Mouse (Mus musculus): Measurements from ENCODE around the gene Pard6a. TPM values are rescaled to one million over a fixed set of nuclear protein-coding genes. Genes with fewer than 3 reads are reported as not detected.
A peak's percentile ranks its signal among the peaks of the same experiment; 100 is the strongest.

Gene Pard6a
- total and polyA plus RNA-seq, 2 experiments from 2014 or later: 14.0 to 16.7 TPM

DNA sequence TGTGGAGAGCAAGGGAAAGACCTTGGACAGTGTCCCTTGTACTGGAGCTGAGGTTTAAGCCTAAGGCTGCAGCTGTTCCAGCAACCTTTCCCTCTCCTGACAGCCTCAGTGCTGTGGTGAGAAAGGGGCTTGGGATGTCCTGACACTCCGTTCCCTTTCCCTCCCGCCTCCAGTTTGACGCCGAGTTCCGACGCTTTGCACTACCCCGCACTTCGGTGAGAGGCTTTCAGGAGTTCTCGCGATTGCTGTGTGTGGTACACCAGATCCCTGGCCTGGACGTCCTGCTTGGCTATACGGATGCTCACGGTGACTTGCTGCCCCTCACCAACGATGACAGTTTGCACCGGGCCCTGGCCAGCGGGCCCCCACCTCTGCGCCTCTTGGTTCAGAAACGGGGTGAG is 1.1 kb downstream of the Pard6a start:
- Histone ChIP-seq H3K27ac (ENCODE audit: low read depth) (peak overlapping the region; percentile 33; the same call in 1 of the 2 replicates), H3K4me2 (ENCODE audit: low read depth, low read length) (peak overlapping the region; percentile 87), H3K9ac (replicated peaks; ENCODE audit: low read depth, low read length) (no peak overlapping the region), H3K27me3 (ENCODE audit: control insufficient read depth, insufficient read depth, low read length) (no peaks in the 10 kb centered on the region), H3K9me3 (replicated peaks; ENCODE audit: control insufficient read depth, low read length) (no peaks in the 10 kb centered on the region), H3K4me1 (ENCODE audit: control insufficient read depth, insufficient read depth) (peaks cover 12% of the 10 kb centered on the region; the same call in 1 of the 2 replicates), H3K36me3 (replicated peaks; ENCODE audit: control insufficient read depth, insufficient read depth, low read length) (peaks cover 20% of the 10 kb centered on the region), H3K4me3 (ENCODE audit: low read depth, low read length) (peak overlapping the region; percentile 79)
- ATAC-seq (ENCODE audit: insufficient read depth, low read depth): no peak
- TF ChIP-seq EP300 (IDR thresholded peaks at IDR 0.05; ENCODE audit: low read depth) (no peak), CTCF (IDR thresholded peaks at IDR 0.05; ENCODE audit: low read depth) (no peak)
- WGBS: 41% methylated on average over 18 of the region's 18 CpGs
- no peak for DNase-seq (ENCODE audit: low spot score)

- H3K4me3 ChIP-seq (ENCODE audit: low read depth, low read length): no peak overlapping the region
- DNase-seq (ENCODE audit: low spot score) (no peak), ATAC-seq (ENCODE audit: insufficient read depth, low read depth) (no peak)
- no peak overlapping the region for H3K27ac ChIP-seq (ENCODE audit: low read depth)
- H3K4me2 ChIP-seq (ENCODE audit: low read depth, low read length): no peak overlapping the region
- WGBS: 91% methylated on average over 24 of the region's 24 CpGs
- TF ChIP-seq EP300 (IDR thresholded peaks at IDR 0.05; ENCODE audit: low read depth): no peak
- TF ChIP-seq CTCF (IDR thresholded peaks at IDR 0.05; ENCODE audit: low read depth): no peak
- H3K27me3 ChIP-seq (ENCODE audit: control insufficient read depth, insufficient read depth, low read length): no peaks in the 10 kb centered on the region
- no peaks in the 10 kb centered on the region for H3K9me3 ChIP-seq (replicated peaks; ENCODE audit: control insufficient read depth, low read length)
- H3K9ac ChIP-seq (replicated peaks; ENCODE audit: low read depth, low read length): no peak overlapping the region
- H3K36me3 ChIP-seq (replicated peaks; ENCODE audit: control insufficient read depth, insufficient read depth, low read length): peaks cover 11% of the 10 kb centered on the region
- H3K4me1 ChIP-seq (ENCODE audit: control insufficient read depth, insufficient read depth): peaks cover 19% of the 10 kb centered on the region; the same call in 1 of the 2 replicates
Observed at GRCm38 (mm10) chr8:105702731-105703415, 1.9 kb downstream of the Pard6a start.

DNA sequence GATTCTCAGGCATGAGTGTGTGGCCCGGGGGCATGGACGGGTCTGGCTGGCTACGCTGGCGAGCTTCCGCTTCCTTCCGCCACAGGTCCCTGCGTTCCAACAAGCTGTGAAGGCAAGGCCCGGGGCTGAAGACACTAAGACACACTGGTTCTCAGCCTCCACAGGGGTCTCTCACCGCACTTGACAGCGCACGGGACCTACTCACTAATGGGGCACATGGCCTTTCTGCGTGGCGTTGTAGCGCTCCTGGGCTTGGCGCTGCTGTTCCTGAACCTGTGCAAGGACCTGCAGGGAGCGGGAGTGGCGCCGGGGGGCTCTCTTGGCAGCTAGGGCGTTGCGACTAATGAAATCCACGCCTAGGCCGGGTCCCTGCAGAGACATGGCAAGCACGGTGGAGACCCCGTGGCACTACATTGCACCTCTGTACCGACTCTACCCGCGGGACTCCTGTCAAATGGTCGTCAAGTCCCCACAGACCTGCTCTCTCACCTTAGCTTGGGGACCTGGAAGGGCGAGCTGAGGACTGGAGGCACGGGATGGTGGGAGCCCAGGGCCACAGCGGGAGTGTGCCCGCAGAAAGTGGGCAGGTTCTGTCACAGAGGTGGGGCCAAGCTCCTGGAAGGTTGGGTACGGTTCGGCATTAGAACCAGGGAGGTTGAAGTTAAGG is 3.3 kb downstream of the Pard6a start:
- H3K4me3 ChIP-seq (ENCODE audit: low read depth, low read length): no peak overlapping the region
- TF ChIP-seq CTCF (IDR thresholded peaks at IDR 0.05; ENCODE audit: low read depth): no peak
- TF ChIP-seq EP300 (IDR thresholded peaks at IDR 0.05; ENCODE audit: low read depth): no peak
- no peak for ATAC-seq (ENCODE audit: insufficient read depth, low read depth)
- H3K4me1 ChIP-seq (ENCODE audit: control insufficient read depth, insufficient read depth): peaks cover 19% of the 10 kb centered on the region; the same call in 1 of the 2 replicates
- no peaks in the 10 kb centered on the region for H3K36me3 ChIP-seq (replicated peaks; ENCODE audit: control insufficient read depth, insufficient read depth, low read length)
- H3K27me3 ChIP-seq (ENCODE audit: control insufficient read depth, insufficient read depth, low read length): no peaks in the 10 kb centered on the region
- H3K9me3 ChIP-seq (replicated peaks; ENCODE audit: control insufficient read depth, low read length): no peaks in the 10 kb centered on the region
- no peak for DNase-seq (ENCODE audit: low spot score)
- no peak overlapping the region for H3K9ac ChIP-seq (replicated peaks; ENCODE audit: low read depth, low read length)
- no peak overlapping the region for H3K27ac ChIP-seq (ENCODE audit: low read depth)
- 92% methylated on average over 34 of the region's 34 CpGs for WGBS
- H3K4me2 ChIP-seq (ENCODE audit: low read depth, low read length): no peak overlapping the region

- Histone ChIP-seq H3K27ac (ENCODE audit: low read depth) (no peak overlapping the region), H3K9me3 (replicated peaks; ENCODE audit: control insufficient read depth, low read length) (no peaks in the 10 kb centered on the region), H3K4me1 (ENCODE audit: control insufficient read depth, insufficient read depth) (peaks cover 18% of the 10 kb centered on the region; the same call in 1 of the 2 replicates), H3K9ac (replicated peaks; ENCODE audit: low read depth, low read length) (no peak overlapping the region), H3K4me3 (ENCODE audit: low read depth, low read length) (no peak overlapping the region), H3K36me3 (replicated peaks; ENCODE audit: control insufficient read depth, insufficient read depth, low read length) (no peaks in the 10 kb centered on the region), H3K4me2 (ENCODE audit: low read depth, low read length) (no peak overlapping the region), H3K27me3 (ENCODE audit: control insufficient read depth, insufficient read depth, low read length) (no peaks in the 10 kb centered on the region)
- DNase-seq (ENCODE audit: low spot score) (no peak), ATAC-seq (ENCODE audit: insufficient read depth, low read depth) (no peak)
- WGBS: 90% methylated on average over 6 of the region's 6 CpGs
- TF ChIP-seq EP300 (IDR thresholded peaks at IDR 0.05; ENCODE audit: low read depth) (no peak), CTCF (IDR thresholded peaks at IDR 0.05; ENCODE audit: low read depth) (no peak)
Observed at GRCm38 (mm10) chr8:105704955-105705354, 4.0 kb downstream of the Pard6a start.

DNA sequence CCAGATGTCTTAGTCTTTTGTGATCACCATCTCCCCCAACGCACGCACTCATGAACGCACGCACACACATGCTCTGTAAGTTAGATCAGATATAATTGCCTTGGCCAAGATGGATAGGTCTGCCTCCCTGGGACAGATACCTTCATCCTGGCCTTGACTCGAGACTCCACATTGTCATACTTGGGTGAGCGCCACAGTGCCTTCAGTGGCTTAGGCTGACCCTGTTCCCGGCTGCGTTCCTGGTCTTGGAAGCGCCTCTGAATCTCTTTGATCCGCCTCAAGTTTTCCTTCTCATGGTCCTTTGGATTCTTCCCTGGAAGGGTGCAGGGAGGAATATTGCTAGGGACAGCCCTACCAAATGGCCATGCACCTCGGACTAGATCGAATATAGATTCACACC is 5.5 kb downstream of the Pard6a start:
- 87% methylated on average over 12 of the region's 12 CpGs for WGBS
- H3K4me3 ChIP-seq (ENCODE audit: low read depth, low read length): no peak overlapping the region

More for the DNA sequence above, 5.5 kb downstream of the Pard6a start:
- Histone ChIP-seq H3K9ac (replicated peaks; ENCODE audit: low read depth, low read length) (no peak overlapping the region), H3K4me2 (ENCODE audit: low read depth, low read length) (no peak overlapping the region), H3K4me1 (ENCODE audit: control insufficient read depth, insufficient read depth) (peaks cover 12% of the 10 kb centered on the region; the same call in 1 of the 2 replicates), H3K36me3 (replicated peaks; ENCODE audit: control insufficient read depth, insufficient read depth, low read length) (no peaks in the 10 kb centered on the region), H3K27me3 (ENCODE audit: control insufficient read depth, insufficient read depth, low read length) (no peaks in the 10 kb centered on the region), H3K9me3 (replicated peaks; ENCODE audit: control insufficient read depth, low read length) (no peaks in the 10 kb centered on the region), H3K27ac (ENCODE audit: low read depth) (no peak overlapping the region)
- DNase-seq (ENCODE audit: low spot score) (no peak), ATAC-seq (ENCODE audit: insufficient read depth, low read depth) (no peak)
- TF ChIP-seq CTCF (IDR thresholded peaks at IDR 0.05; ENCODE audit: low read depth) (no peak), EP300 (IDR thresholded peaks at IDR 0.05; ENCODE audit: low read depth) (no peak)

All from heart, postnatal 0 days (tissue).